Mouse (Mus musculus) stomach, embryonic 14.5 days (tissue): ENCODE data around the gene Ank2. TPM values are rescaled to one million over a fixed set of nuclear protein-coding genes. Genes with fewer than 3 reads are reported as not detected.

Experiments used
- ATAC-seq: fragments of 200-750 bp; cut with Nextera tagmentation; 2 replicates; pipeline ENCODE4 v1.8.0; 2017; ENCODE audit warnings: low read depth, moderate TSS enrichment; ENCODE audit not compliant: insufficient number of reproducible peaks, insufficient read depth, low FRiP score
- H3K27ac ChIP-seq: fragments of 300-500 bp; sonication (generic); 2 replicates; pipeline ENCODE4 v1.5.1; 2014; ENCODE audit warnings: mild to moderate bottlenecking, low read length, moderate library complexity, mixed read lengths
- H3K27me3 ChIP-seq: fragments of 300-500 bp; sonication (generic); 2 replicates; pipeline ENCODE4 v1.6.1; 2014; ENCODE audit warnings: low read length, control low read depth, mixed read lengths; ENCODE audit not compliant: control insufficient read depth, insufficient read depth
- H3K36me3 ChIP-seq: fragments of 300-500 bp; sonication (generic); 2 replicates; pipeline ENCODE4 v1.6.1; 2014; ENCODE audit warnings: mild to moderate bottlenecking, control low read depth, low read length, moderate library complexity, mixed read lengths; ENCODE audit not compliant: control insufficient read depth, insufficient read depth
- H3K4me1 ChIP-seq: fragments of 300-500 bp; sonication (generic); 2 replicates; pipeline ENCODE4 v1.6.1; 2014; ENCODE audit warnings: low read length, control low read depth, mixed read lengths; ENCODE audit not compliant: control insufficient read depth, insufficient read depth
- H3K4me2 ChIP-seq: fragments of 300-500 bp; sonication (generic); replicated peaks from 2 replicates; pipeline ENCODE4 v1.6.1; 2014; ENCODE audit warnings: low read depth, low read length, control low read depth
- H3K4me3 ChIP-seq: fragments of 300-500 bp; sonication (generic); 2 replicates; pipeline ENCODE4 v1.5.1; 2014; ENCODE audit warnings: low read depth, low read length, control low read depth
- H3K9ac ChIP-seq: fragments of 300-500 bp; sonication (generic); replicated peaks from 2 replicates; pipeline ENCODE4 v1.6.1; 2014; ENCODE audit warnings: low read depth, mild to moderate bottlenecking, control low read depth, low read length, moderate library complexity, mixed read lengths
- H3K9me3 ChIP-seq: fragments of 300-500 bp; sonication (generic); 2 replicates; pipeline ENCODE4 v1.6.1; 2016; ENCODE audit warnings: low read depth, low read length, control low read depth; ENCODE audit not compliant: control insufficient read depth
- WGBS: fragments of 180-500 bp; shearing (Covaris S2); extraction: QIAGEN DNeasy Blood & Tissue Kit; methylation state at CpG from one replicate; pipeline ENCODE4 v1.1.7; 2014; 5-methylcytosine and 5-hydroxymethylcytosine counted together
- polyA plus RNA-seq: library from polyadenylated mRNA; unstranded; fragments of >200 nt; fragmentation: Nextera tagmentation; extraction: Ambion mirVana; gene quantifications from 2 replicates; pipeline ENCODE4 v1.2.1, GENCODE M21; 2014

The Ank2 gene
- polyA plus RNA-seq, 1 experiment from 2014 or later: 50.0 TPM

DNA sequence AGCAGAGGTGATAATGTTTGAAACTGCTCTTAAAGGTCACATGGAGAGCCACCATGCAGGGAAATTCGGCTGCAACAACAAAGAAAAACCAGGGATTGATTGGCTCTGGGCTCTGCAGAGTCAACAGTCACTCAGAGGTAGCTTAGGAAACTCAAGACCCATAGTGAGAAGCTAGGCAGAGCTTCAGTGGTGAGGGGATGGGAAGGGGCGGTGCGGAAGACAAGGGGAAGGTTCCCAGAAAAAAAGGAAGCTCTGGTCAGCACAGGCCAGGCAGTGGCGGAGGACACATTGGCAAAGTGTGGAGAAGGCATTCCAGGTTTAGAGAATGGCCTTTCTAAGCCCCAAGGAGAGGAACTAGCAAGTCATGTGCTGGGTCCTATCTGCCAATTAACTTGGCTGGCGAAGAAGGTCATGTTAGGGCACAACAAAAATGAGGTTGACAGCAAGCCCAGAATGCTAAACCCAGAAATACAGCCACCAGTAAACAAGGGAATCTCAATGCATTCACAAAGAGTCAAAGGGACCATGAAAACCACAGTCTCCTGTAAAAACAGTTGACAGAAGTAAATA lies 28.4 kb upstream of the Ank2 start:
- Histone ChIP-seq H3K9ac (no peak overlapping the region), H3K4me3 (no peak overlapping the region), H3K36me3 (no peaks in the 10 kb centered on the region), H3K27me3 (no peaks in the 10 kb centered on the region), H3K4me1 (no peaks in the 10 kb centered on the region), H3K27ac (no peak overlapping the region), H3K9me3 (no peaks in the 10 kb centered on the region), H3K4me2 (no peak overlapping the region)
- ATAC-seq: no peak
- 72% methylated on average over 5 of the region's 5 CpGs for WGBS

GRCm38 (mm10) chr3:127525188-127525819 lies 26.2 kb upstream of the Ank2 start:
- H3K27me3 ChIP-seq: no peaks in the 10 kb centered on the region
- no peak overlapping the region for H3K4me3 ChIP-seq
- 73% methylated on average over 8 of the region's 8 CpGs for WGBS
- no peaks in the 10 kb centered on the region for H3K9me3 ChIP-seq
- no peak overlapping the region for H3K27ac ChIP-seq
- H3K36me3 ChIP-seq: no peaks in the 10 kb centered on the region
- H3K4me1 ChIP-seq: no peaks in the 10 kb centered on the region
- ATAC-seq: no peak
- no peak overlapping the region for H3K4me2 ChIP-seq
- H3K9ac ChIP-seq: no peak overlapping the region

DNA sequence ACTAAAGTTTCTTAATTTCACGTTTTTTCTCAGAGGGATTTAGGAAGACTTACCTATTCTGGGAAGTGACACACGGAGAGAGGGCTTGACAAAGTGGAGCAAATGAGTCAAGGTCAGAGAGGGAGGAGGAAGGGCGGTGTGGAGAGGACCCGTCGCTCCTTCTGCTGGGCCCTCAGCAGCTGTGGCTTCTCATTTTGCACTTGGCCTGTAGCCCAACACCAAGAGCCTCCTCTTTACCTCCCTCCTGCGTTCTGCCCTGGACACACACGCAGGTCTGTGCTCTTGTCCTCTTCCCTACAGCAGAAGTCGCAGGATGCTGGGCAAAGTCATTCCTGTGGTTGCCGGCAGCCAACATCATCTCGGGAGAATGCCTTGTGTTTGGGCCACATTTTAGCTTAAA lies 22.0 kb upstream of the Ank2 start:
- 50% methylated on average over 10 of the region's 10 CpGs for WGBS
- no peak for ATAC-seq

GRCm38 (mm10) chr3:127520300-127520699 lies 21.1 kb upstream of the Ank2 start:
- Histone ChIP-seq H3K4me3 (no peak overlapping the region), H3K4me2 (no peak overlapping the region), H3K27me3 (no peaks in the 10 kb centered on the region), H3K36me3 (no peaks in the 10 kb centered on the region), H3K9ac (no peak overlapping the region), H3K9me3 (no peaks in the 10 kb centered on the region), H3K4me1 (no peaks in the 10 kb centered on the region), H3K27ac (no peak overlapping the region)
- WGBS: 78% methylated on average over 6 of the region's 6 CpGs
- ATAC-seq: no peak

More for the DNA sequence above, 22.0 kb upstream of the Ank2 start:
- H3K9ac ChIP-seq: no peak overlapping the region
- H3K4me2 ChIP-seq: no peak overlapping the region
- H3K4me3 ChIP-seq: no peak overlapping the region
- no peaks in the 10 kb centered on the region for H3K27me3 ChIP-seq
- no peaks in the 10 kb centered on the region for H3K36me3 ChIP-seq
- H3K27ac ChIP-seq: no peak overlapping the region
- no peaks in the 10 kb centered on the region for H3K9me3 ChIP-seq
- no peaks in the 10 kb centered on the region for H3K4me1 ChIP-seq

DNA sequence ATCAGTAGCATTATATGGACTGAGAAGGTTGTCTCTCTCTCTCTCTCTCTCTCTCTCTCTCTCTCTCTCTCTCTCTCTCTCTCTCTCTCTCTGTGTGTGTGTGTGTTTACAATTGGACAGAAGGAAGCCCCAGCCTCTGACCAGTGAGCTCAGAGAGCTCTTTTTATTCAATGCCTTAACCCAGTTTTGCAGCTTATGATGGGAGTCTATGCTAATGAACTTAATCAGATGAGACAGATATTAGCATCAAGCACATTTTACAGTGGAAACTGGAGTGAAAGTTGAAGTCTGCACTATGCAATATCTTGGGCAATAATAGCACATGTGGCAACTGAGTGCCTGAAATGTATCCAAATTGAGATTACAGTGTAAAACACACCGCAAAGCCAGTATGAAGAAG lies 16.1 kb upstream of the Ank2 start:
- ATAC-seq: no peak
- H3K36me3 ChIP-seq: no peaks in the 10 kb centered on the region

GRCm38 (mm10) chr3:127513699-127514098 lies 14.5 kb upstream of the Ank2 start:
- H3K4me2 ChIP-seq: no peak overlapping the region
- no peak for ATAC-seq
- no peak overlapping the region for H3K27ac ChIP-seq
- H3K9ac ChIP-seq: no peak overlapping the region
- no peaks in the 10 kb centered on the region for H3K4me1 ChIP-seq
- no peaks in the 10 kb centered on the region for H3K9me3 ChIP-seq
- no peak overlapping the region for H3K4me3 ChIP-seq
- no peaks in the 10 kb centered on the region for H3K27me3 ChIP-seq
- WGBS: 81% methylated on average over 2 of the region's 2 CpGs
- H3K36me3 ChIP-seq: no peaks in the 10 kb centered on the region

More for the DNA sequence above, 16.1 kb upstream of the Ank2 start:
- H3K27ac ChIP-seq: no peak overlapping the region
- no peaks in the 10 kb centered on the region for H3K4me1 ChIP-seq
- 91% methylated on average over 1 of the region's 1 CpGs for WGBS
- no peak overlapping the region for H3K9ac ChIP-seq
- no peak overlapping the region for H3K4me3 ChIP-seq
- H3K27me3 ChIP-seq: no peaks in the 10 kb centered on the region
- H3K9me3 ChIP-seq: no peaks in the 10 kb centered on the region
- H3K4me2 ChIP-seq: no peak overlapping the region

GRCm38 (mm10) chr3:127512794-127513335 lies 13.7 kb upstream of the Ank2 start:
- H3K27ac ChIP-seq: no peak overlapping the region
- no peak for ATAC-seq
- H3K4me1 ChIP-seq: no peaks in the 10 kb centered on the region
- H3K4me2 ChIP-seq: no peak overlapping the region
- WGBS: 70% methylated on average over 15 of the region's 15 CpGs
- H3K27me3 ChIP-seq: no peaks in the 10 kb centered on the region
- no peaks in the 10 kb centered on the region for H3K9me3 ChIP-seq
- H3K9ac ChIP-seq: no peak overlapping the region
- no peak overlapping the region for H3K4me3 ChIP-seq
- no peaks in the 10 kb centered on the region for H3K36me3 ChIP-seq

- ATAC-seq: no peak
- H3K9ac ChIP-seq: no peak overlapping the region
- no peaks in the 10 kb centered on the region for H3K4me1 ChIP-seq
- H3K4me3 ChIP-seq: no peak overlapping the region
- 81% methylated on average over 12 of the region's 12 CpGs for WGBS
- no peaks in the 10 kb centered on the region for H3K36me3 ChIP-seq
- no peak overlapping the region for H3K4me2 ChIP-seq
- H3K9me3 ChIP-seq: no peaks in the 10 kb centered on the region
- no peaks in the 10 kb centered on the region for H3K27me3 ChIP-seq
- H3K27ac ChIP-seq: no peak overlapping the region
These were observed 12.9 kb upstream of the Ank2 start for GRCm38 (mm10) chr3:127511786-127512746.
